Mouse (Mus musculus) olfactory bulb, adult 2 months (tissue): ENCODE measurements around the gene St13.

Experiments used
- CTCF ChIP-seq: fragments of 200-500 bp; IDR thresholded peaks from 2 replicates; pipeline ENCODE4 v1.5.1; 2012; ENCODE audit warnings: low read depth, mild to moderate bottlenecking, low read length, moderate library complexity; ENCODE audit not compliant: insufficient read depth
- POLR2A ChIP-seq: fragments of 200-500 bp; IDR thresholded peaks from 2 replicates; pipeline ENCODE4 v1.6.1; 2012; ENCODE audit warnings: mild to moderate bottlenecking, low read depth, low read length, moderate library complexity; ENCODE audit not compliant: insufficient read depth

GRCm38 (mm10) chr15:81399297-81399637 is 610 bp downstream of the St13 start:
- TF ChIP-seq POLR2A (no peak), CTCF (no peak)
